ENCODE assay signal across 8 mouse cellular contexts in the genomic region with DNA sequence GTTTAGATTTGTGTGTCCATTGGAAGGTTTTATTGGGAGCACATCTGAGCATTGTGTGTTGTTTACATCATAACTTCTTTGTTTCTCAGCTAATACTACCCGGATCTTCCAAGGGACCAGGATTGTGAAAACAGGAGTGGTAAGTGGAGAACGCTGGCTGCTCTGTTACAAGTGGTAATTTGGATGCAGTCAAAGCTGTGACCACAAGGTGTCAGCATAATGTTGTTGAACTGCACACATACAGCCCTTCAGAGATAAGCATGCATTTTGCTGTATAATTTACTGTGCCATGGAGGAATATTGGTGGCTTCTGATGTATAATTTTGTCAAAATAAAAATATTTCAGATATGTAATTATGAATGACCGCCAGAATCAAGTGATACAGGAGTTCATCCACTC.
DNase-seq lines count a peak whose midpoint lies in the region; ATAC-seq and TF ChIP-seq lines count a peak whose summit lies in the region.

No protein-coding gene starts in this region.

- intact Hi-C loops in left cerebral cortex, adult 2 months (cut with DNase I) = loop anchor here (2.0 to 5.0 kb wide), 3 partner anchors 127 to 379 kb away; no protein-coding TSS in a partner anchor

- 49% methylated on average over 3 of the region's 3 CpGs for WGBS in intestine, embryonic 14.5 days
- 49% methylated on average over 3 of the region's 3 CpGs for WGBS in midbrain, embryonic 13.5 days

- no peaks in the 10 kb centered on the region for H3K36me3 ChIP-seq in intestine, embryonic 14.5 days (ENCODE audit: control insufficient read depth, insufficient read depth, low read length)
- H3K36me3 ChIP-seq in midbrain, embryonic 13.5 days = no peaks in the 10 kb centered on the region

- H3K27ac ChIP-seq in intestine, embryonic 14.5 days (ENCODE audit: low read depth) = no peak overlapping the region
- H3K27ac ChIP-seq in left cerebral cortex, adult 2 months = no peak overlapping the region
- no peak overlapping the region for H3K27ac ChIP-seq in midbrain, embryonic 13.5 days

- peak; percentile 60 for ATAC-seq in intestine, embryonic 14.5 days (replicated peaks; ENCODE audit: low FRiP score, low TSS enrichment, low read depth)
- ATAC-seq in midbrain, embryonic 13.5 days = peak; percentile 86

- H3K9ac ChIP-seq in intestine, embryonic 14.5 days (ENCODE audit: low read length) = no peak overlapping the region
- no peak overlapping the region for H3K9ac ChIP-seq in midbrain, embryonic 13.5 days (replicated peaks)

- no peaks in the 10 kb centered on the region for H3K9me3 ChIP-seq in intestine, embryonic 14.5 days (ENCODE audit: control insufficient read depth, low read length)
- H3K9me3 ChIP-seq in midbrain, embryonic 13.5 days = no peaks in the 10 kb centered on the region

- TF ChIP-seq CTCF in left cerebral cortex, adult 2 months (IDR thresholded peaks at IDR 0.05) = peak; percentile 87

- no peak overlapping the region for H3K4me3 ChIP-seq in intestine, embryonic 14.5 days (ENCODE audit: low read depth, low read length)
- no peak overlapping the region for H3K4me3 ChIP-seq in left cerebral cortex, adult 2 months
- no peak overlapping the region for H3K4me3 ChIP-seq in midbrain, embryonic 13.5 days (replicated peaks)

- H3K4me1 ChIP-seq in intestine, embryonic 14.5 days (replicated peaks; ENCODE audit: control insufficient read depth, insufficient read depth, low read length) = no peaks in the 10 kb centered on the region
- H3K4me1 ChIP-seq in midbrain, embryonic 13.5 days (replicated peaks) = peaks cover 7% of the 10 kb centered on the region

- no peaks in the 10 kb centered on the region for H3K27me3 ChIP-seq in intestine, embryonic 14.5 days (replicated peaks; ENCODE audit: control insufficient read depth, insufficient read depth, low read length)
- H3K27me3 ChIP-seq in midbrain, embryonic 13.5 days = peaks cover 11% of the 10 kb centered on the region

- H3K4me2 ChIP-seq in intestine, embryonic 14.5 days (ENCODE audit: low read length) = no peak overlapping the region
- no peak overlapping the region for H3K4me2 ChIP-seq in midbrain, embryonic 13.5 days (replicated peaks)

- peak; percentile 37 to 83 for DNase-seq in adrenal gland, adult (ENCODE audit: inconsistent age in 2 of 2, low spot score in 1 of 2)
- no peak for DNase-seq in adrenal gland, adult 8-10 months
- peak; percentile 86 for DNase-seq in brain, adult 2 months (ENCODE audit: low read depth, low spot score)
- DNase-seq in fibroblast of lung, adult 2 months (ENCODE audit: low read depth) = peak; percentile 40
- peak; percentile 68 for DNase-seq in intestine, embryonic 14.5 days (ENCODE audit: low spot score)
- DNase-seq in left cerebral cortex, adult 2 months (ENCODE audit: extremely low spot score in 1 of 2, low spot score in 2 of 2) = peak; percentile 62 to 74
- peak; percentile 53 for DNase-seq in telencephalon, adult 2 months (ENCODE audit: low read depth, low spot score)
